ENCODE assay signal across 25 mouse cellular contexts in genomic region chr8:123661515-123661914, GRCm38 (mm10). TPM values are rescaled to one million over a fixed set of nuclear protein-coding genes. Genes with fewer than 3 reads are reported as not detected.
DNase-seq lines count a peak whose midpoint lies in the region; ATAC-seq and TF ChIP-seq lines count a peak whose summit lies in the region.
"Had no signal": no experiment of that assay in that cellular context is flagged by ENCODE, and none has a peak within 500 bp of the region (broad histone marks: within the 10 kb centered on the region; RNA-seq: fewer than 3 reads in every experiment).

No protein-coding gene starts in this region.

- TF ChIP-seq EP300 in CH12.LX (IDR thresholded peaks at IDR 0.05; ENCODE audit: low read length), result no peak
- no peak for TF ChIP-seq EP300 in liver, postnatal 0 days (IDR thresholded peaks at IDR 0.05; ENCODE audit: low read depth)

- no peak overlapping the region for H3K4me2 ChIP-seq in CH12.LX (ENCODE audit: insufficient read depth, low read depth, poor library complexity, severe bottlenecking)
- no peak overlapping the region for H3K4me2 ChIP-seq in liver, embryonic 13.5 days
- no peak overlapping the region for H3K4me2 ChIP-seq in liver, postnatal 0 days (ENCODE audit: low read depth, low read length)
- H3K4me2 ChIP-seq: forebrain, embryonic 12.5 days; heart, embryonic 11.5 days; hindbrain, embryonic 14.5 days had no signal

- no peak overlapping the region for H3K27ac ChIP-seq in CH12.LX (ENCODE audit: insufficient read depth, low read depth)
- H3K27ac ChIP-seq in liver, embryonic 13.5 days, result no peak overlapping the region
- H3K27ac ChIP-seq in liver, postnatal 0 days (ENCODE audit: low read depth), result peak overlapping the region; percentile 22; the same call in 1 of the 2 replicates
- H3K27ac ChIP-seq: forebrain, embryonic 12.5 days; hindbrain, embryonic 14.5 days; hindbrain, postnatal 0 days had no signal

- no peak overlapping the region for H3K9ac ChIP-seq in CH12.LX (ENCODE audit: insufficient read depth, low read depth)
- H3K9ac ChIP-seq in liver, embryonic 13.5 days, result no peak overlapping the region
- no peak overlapping the region for H3K9ac ChIP-seq in liver, postnatal 0 days (replicated peaks)
- H3K9ac ChIP-seq: forebrain, embryonic 12.5 days; hindbrain, embryonic 14.5 days had no signal

- in situ Hi-C loops in CH12.LX (cut with MboI; ENCODE audit: low pct_ligation_motif_present, low pct_unique_long_range_greater_than_20kb, low sequenced_read_pairs), result no loop called here

- no peaks in the 10 kb centered on the region for H3K79me2 ChIP-seq in CH12.LX (replicated peaks; ENCODE audit: control insufficient read depth, extremely low read depth, insufficient read depth, poor library complexity, severe bottlenecking)

- DNase-seq in 416B (ENCODE audit: low read depth) (peak; percentile 57), CH12.LX (ENCODE audit: extremely low read depth) (no peak)
- DNase-seq in liver, embryonic 13.5 days, result no peak
- peak; percentile 46 for DNase-seq in liver, postnatal 0 days
- DNase-seq in left cerebral cortex, postnatal 14 days (ENCODE audit: low spot score in 2 of 2), result no peak
- DNase-seq in adrenal gland, adult (ENCODE audit: inconsistent age in 2 of 2, low spot score in 1 of 2), result no peak
- DNase-seq in heart, postnatal 14 days, result no peak
- DNase-seq in adrenal gland, postnatal 14 days, result no peak
- DNase-seq: adrenal gland, adult 8-10 months; adrenal gland, postnatal 36 days; cerebellum, adult 18-20 months; cerebellum, adult 9-10 months; cerebellum, postnatal 14 days; gastrocnemius, postnatal 10 days; gastrocnemius, postnatal 36 days; heart, adult 11 months; heart, postnatal 36 days had no signal

- H3K4me1 ChIP-seq in CH12.LX (ENCODE audit: control insufficient read depth in 1 of 2, insufficient read depth in 2 of 2), result peaks cover 0 to 6% of the 10 kb centered on the region in 2 experiments; a peak in 1 of 4 replicates
- peaks cover 7% of the 10 kb centered on the region; the same call in 1 of the 2 replicates for H3K4me1 ChIP-seq in liver, embryonic 13.5 days (replicated peaks)
- H3K4me1 ChIP-seq in liver, postnatal 0 days (ENCODE audit: insufficient read depth), result peaks cover 17% of the 10 kb centered on the region
- H3K4me1 ChIP-seq: forebrain, embryonic 12.5 days had no signal

- H3K4me3 ChIP-seq in CH12.LX (replicated peaks in 1 of 3; ENCODE audit: low read depth in 2 of 3, low read length in 2 of 3, poor library complexity in 1 of 3), result no peak overlapping the region
- no peak overlapping the region for H3K4me3 ChIP-seq in liver, embryonic 13.5 days (replicated peaks)
- no peak overlapping the region for H3K4me3 ChIP-seq in liver, postnatal 0 days (ENCODE audit: low read depth, low read length)
- H3K4me3 ChIP-seq: forebrain, embryonic 12.5 days had no signal

- no peaks in the 10 kb centered on the region for H3K36me3 ChIP-seq in CH12.LX (replicated peaks in 1 of 2; ENCODE audit: control insufficient read depth in 1 of 2, insufficient read depth in 1 of 2, low read length in 1 of 2)
- H3K36me3 ChIP-seq in liver, embryonic 13.5 days, result 0 out of 2 replicates have a peak, but pooled peaks cover 5% of the 10 kb centered on the region
- peaks cover 28% of the 10 kb centered on the region for H3K36me3 ChIP-seq in liver, postnatal 0 days (replicated peaks; ENCODE audit: insufficient read depth, low read length)
- H3K36me3 ChIP-seq: G1E had no signal

- no peak for TF ChIP-seq POLR2A in CH12.LX (IDR thresholded peaks at IDR 0.05; ENCODE audit: low read depth, low read length)

- intact Hi-C loops in left cerebral cortex, postnatal 14 days (cut with DNase I), result no loop called here
- intact Hi-C loops in heart, postnatal 14 days (cut with DNase I), result no loop called here

- H3K27me3 ChIP-seq in CH12.LX (replicated peaks), result peaks cover 2% of the 10 kb centered on the region
- peaks cover 14% of the 10 kb centered on the region for H3K27me3 ChIP-seq in liver, embryonic 13.5 days
- no peaks in the 10 kb centered on the region for H3K27me3 ChIP-seq in liver, postnatal 0 days (ENCODE audit: insufficient read depth, low read length)
- H3K27me3 ChIP-seq: forebrain, embryonic 12.5 days; Patski had no signal

- TF ChIP-seq RAD21 in CH12.LX (IDR thresholded peaks at IDR 0.05; ENCODE audit: low read depth, low read length), result no peak

- dilution Hi-C loops in CH12.LX (cut with MboI; ENCODE audit: extremely low pct_ligation_motif_present, extremely low pct_unique_long_range_greater_than_20kb, low sequenced_read_pairs), result no loop called here

- TF ChIP-seq CTCF in CH12.LX (conservative IDR thresholded peaks at IDR 0.05 in 1 of 2, IDR thresholded peaks at IDR 0.05 in 1 of 2; ENCODE audit: low read depth in 2 of 2, low read length in 2 of 2), result no peak
- TF ChIP-seq CTCF in liver, postnatal 0 days (IDR thresholded peaks at IDR 0.05; ENCODE audit: low read depth), result no peak

- 72% methylated on average over 11 of the region's 11 CpGs for WGBS in liver, embryonic 13.5 days (ENCODE audit: insufficient replicate concordance)
- WGBS in liver, postnatal 0 days (ENCODE audit: insufficient replicate concordance), result 58% methylated on average over 11 of the region's 11 CpGs

- peak; percentile 43; the same call in 1 of the 2 replicates for ATAC-seq in liver, embryonic 13.5 days (ENCODE audit: low read depth)
- ATAC-seq in liver, postnatal 0 days, result peak; percentile 80
- ATAC-seq: forebrain, embryonic 16.5 days; hindbrain, postnatal 0 days; inflammation-experienced regulatory T-cells, adult 6 months; Patski had no signal

- H3K9me3 ChIP-seq in CH12.LX (replicated peaks; ENCODE audit: low read length), result no peaks in the 10 kb centered on the region
- H3K9me3 ChIP-seq in liver, embryonic 13.5 days (replicated peaks), result no peaks in the 10 kb centered on the region
- no peaks in the 10 kb centered on the region for H3K9me3 ChIP-seq in liver, postnatal 0 days (ENCODE audit: low read length)
- H3K9me3 ChIP-seq: forebrain, embryonic 12.5 days had no signal

TF ChIP-seq in CH12.LX, 34 proteins besides CTCF, POLR2A, EP300 and RAD21:
- TF ChIP-seq TBP (conservative IDR thresholded peaks at IDR 0.05; ENCODE audit: low read depth, low read length) (no peak), BHLHE40 (IDR thresholded peaks at IDR 0.05; ENCODE audit: low read depth, low read length) (peak; percentile 58; the same call in 1 of the 2 replicates), MXI1 (IDR thresholded peaks at IDR 0.05; ENCODE audit: low read depth, low read length) (no peak), USF1 (IDR thresholded peaks at IDR 0.05; ENCODE audit: low read depth, low read length) (peak; percentile 14)
TF ChIP-seq in CH12.LX: peak in this region for 2.

RNA-seq across cellular contexts. Expression of gene Rhou, which starts 7.8 kb away (rescaled TPM):
- total RNA-seq in CH12.LX (2012; rRNA removed) (0.08 TPM in 1 of 2 replicates, not detected in the other), CH12.LX (2014; rRNA removed) (not detected in 2 replicates)
- polyA plus RNA-seq in CH12.LX (2012; ENCODE audit: insufficient read length, low read depth), result 0.16 TPM in 1 of 2 replicates, not detected in the other
- 0.78 and 1.3 TPM in 2 replicates for polyA plus RNA-seq in liver, embryonic 13.5 days (2015; fragmentation: Nextera tagmentation; extraction: Ambion mirVana)
- polyA plus RNA-seq in liver, postnatal 0 days (2015; fragmentation: Nextera tagmentation; extraction: Ambion mirVana), result 2.8 and 3.8 TPM in 2 replicates
- 10 to 100 TPM; 40.6 to 51.9 TPM for total RNA-seq in left cerebral cortex, postnatal 14 days (2021)
- 1 to 10 TPM; 7.5 to 9.9 TPM for total RNA-seq in heart, postnatal 14 days (2021)
- 40.8 and 46.5 TPM in 2 replicates for total RNA-seq in adrenal gland, postnatal 14 days (2021)
- polyA plus RNA-seq: G1E; inflammation-experienced regulatory T-cells, adult 6 months had no signal

Comparison
In these comparisons a context has a peak if more than half of its experiments do, and no peak if none do; other contexts are left out.
1. DNase-seq: peak in 416B (single experiment) and liver, postnatal 0 days (single experiment); none in CH12.LX (single experiment), liver, embryonic 13.5 days (single experiment), left cerebral cortex, postnatal 14 days (0 of 2), adrenal gland, adult (0 of 2), heart, postnatal 14 days (0 of 2) and adrenal gland, postnatal 14 days (single experiment).
2. RNA of gene Rhou, which starts 7.8 kb away (total RNA-seq): 40.6 to 51.9 TPM in left cerebral cortex, postnatal 14 days, 40.8 to 46.5 TPM in adrenal gland, postnatal 14 days and 7.5 to 9.9 TPM in heart, postnatal 14 days; 0.08 TPM in CH12.LX; every median in the first group is over 4 times any median in the second.